Mouse (Mus musculus) subcutaneous adipose tissue, adult 2 months (tissue): ENCODE results near the gene Usb1. TPM values are rescaled to one million over a fixed set of nuclear protein-coding genes. Genes with fewer than 3 reads are reported as not detected.

ENCODE experiments used
- polyA plus RNA-seq: library from polyadenylated mRNA; depleted of rRNA; stranded (reverse); fragments of >200 nt; gene quantifications from 2 replicates; pipeline ENCODE4 v1.2.3, GENCODE M21; 2012; ENCODE audit warnings: low replicate concordance; rRNA removed

Usb1 gene
- polyA plus RNA-seq, result 25.8 and 38.7 TPM in 2 replicates

GRCm38 (mm10) chr8:95331720-95332436, at the start of gene Usb1, which contains the start of gene Zfp319:
Gene Usb1, plus strand, starts transcription at chr8:95332284.
Gene Zfp319, minus strand, starts transcription at chr8:95331950.

GRCm38 (mm10) chr8:95306431-95306830, 25.7 kb upstream of the Usb1 start, which contains the start of gene Cngb1:
Gene Cngb1, minus strand, starts transcription at chr8:95306585.

GRCm38 (mm10) chr8:95310342-95310970, 21.6 kb upstream of the Usb1 start, which contains the start of gene Tepp:
Gene Tepp, plus strand, starts transcription at chr8:95310566.

GRCm38 (mm10) chr8:95352151-95352870, 20.2 kb downstream of the Usb1 start, which contains the start of gene Mmp15:
Gene Mmp15, plus strand, starts transcription at chr8:95352268.

Other genes with a start within 250 kb of the Usb1 start
- gene Kifc3, start 129.5 kb upstream of the Usb1 start, polyA plus RNA-seq, result 33.4 and 41.1 TPM in 2 replicates
- gene Cngb1, start 25.7 kb upstream of the Usb1 start, polyA plus RNA-seq, result 1.7 and 2.9 TPM in 2 replicates
- gene Tepp, start 21.7 kb upstream of the Usb1 start, polyA plus RNA-seq, result not detected in 2 replicates
- 6.8 and 14.3 TPM in 2 replicates for gene Zfp319, start 334 bp upstream of the Usb1 start, polyA plus RNA-seq
- 18.3 and 30.4 TPM in 2 replicates for gene Mmp15, start 20.0 kb downstream of the Usb1 start, polyA plus RNA-seq
- 38.8 and 85.9 TPM in 2 replicates for gene Cfap20, start 102.6 kb downstream of the Usb1 start, polyA plus RNA-seq
- gene Csnk2a2, start 157.8 kb downstream of the Usb1 start, polyA plus RNA-seq, result 26.7 and 34.3 TPM in 2 replicates
- 0.27 TPM in 1 of 2 replicates, not detected in the other for gene Ccdc113, start 201.8 kb downstream of the Usb1 start, polyA plus RNA-seq
- not detected in 2 replicates for gene Prss54, start 244.1 kb downstream of the Usb1 start, polyA plus RNA-seq